Mouse (Mus musculus): Measurements from ENCODE around the gene Pnmal2.

Gene Pnmal2

GRCm38 (mm10) chr7:16971160-16971559 is 26.7 kb downstream of the Pnmal2 start:
- in situ Hi-C loops (cut with MseI, MboI): no loop called here

GRCm38 (mm10) chr7:16974018-16974417 is 29.5 kb downstream of the Pnmal2 start:
- in situ Hi-C loops (cut with MseI, MboI): no loop called here

GRCm38 (mm10) chr7:16976298-16976697 is 31.8 kb downstream of the Pnmal2 start:
- in situ Hi-C loops (cut with MseI, MboI): no loop called here

GRCm38 (mm10) chr7:16978173-16978572 is 33.7 kb downstream of the Pnmal2 start:
- in situ Hi-C loops (cut with MseI, MboI): no loop called here

- in situ Hi-C loops (cut with MseI, MboI): no loop called here
Observed at GRCm38 (mm10) chr7:16978593-16978992, 34.1 kb downstream of the Pnmal2 start.

GRCm38 (mm10) chr7:16980348-16980747 is 35.9 kb downstream of the Pnmal2 start:
- in situ Hi-C loops (cut with MseI, MboI): no loop called here

GRCm38 (mm10) chr7:16982859-16983568 is 38.5 kb downstream of the Pnmal2 start, which contains the start of gene Gm42372:
Gene Gm42372 (plus strand): TSS chr7:16983086.
- in situ Hi-C loops (cut with MseI, MboI): no loop called here

GRCm38 (mm10) chr7:16987541-16988149 is 43.2 kb downstream of the Pnmal2 start:
- in situ Hi-C loops (cut with MseI, MboI): no loop called here

- in situ Hi-C loops (cut with MseI, MboI): no loop called here
Observed at GRCm38 (mm10) chr7:16988405-16988804, 43.9 kb downstream of the Pnmal2 start.

GRCm38 (mm10) chr7:16990006-16990744 is 45.7 kb downstream of the Pnmal2 start:
- in situ Hi-C loops (cut with MseI, MboI): loop anchor here in 1 of 2 experiments (10.0 kb wide), 1 partner anchor 55 kb away; no protein-coding TSS in a partner anchor

GRCm38 (mm10) chr7:16991681-16992450 is 47.4 kb downstream of the Pnmal2 start:
- in situ Hi-C loops (cut with MseI, MboI): loop anchor here in 1 of 2 experiments (10.0 kb wide), 1 partner anchor 57 kb away; no protein-coding TSS in a partner anchor

- in situ Hi-C loops (cut with MseI, MboI): loop anchor here in 1 of 2 experiments (10.0 kb wide), 1 partner anchor 58 kb away; no protein-coding TSS in a partner anchor
Observed at GRCm38 (mm10) chr7:16992451-16992807, 47.9 kb downstream of the Pnmal2 start, which contains the start of gene Ccdc8. Gene Ccdc8 (plus strand): TSS chr7:16992708.

- in situ Hi-C loops (cut with MseI, MboI): loop anchor here in 1 of 2 experiments (10.0 kb wide), 1 partner anchor 59 kb away; no protein-coding TSS in a partner anchor
Observed at GRCm38 (mm10) chr7:16993651-16994399, 49.3 kb downstream of the Pnmal2 start.

GRCm38 (mm10) chr7:16994400-16994799 is 49.9 kb downstream of the Pnmal2 start:
- in situ Hi-C loops (cut with MseI, MboI): loop anchor here in 1 of 2 experiments (10.0 kb wide), 1 partner anchor 60 kb away; no protein-coding TSS in a partner anchor

- in situ Hi-C loops (cut with MseI, MboI): loop anchor here (5.0 to 10.0 kb wide), 3 partner anchors 33 to 61 kb away; no protein-coding TSS in a partner anchor
Observed at GRCm38 (mm10) chr7:16995345-16995744, 50.9 kb downstream of the Pnmal2 start.
